Mouse (Mus musculus): ENCODE measurements around the gene Tbc1d20.
"Not testable (repeated sequence)": the region's sequence is repeated elsewhere in the genome, so short reads cannot be mapped to it uniquely, and the experiment has no call there.

Gene Tbc1d20

DNA sequence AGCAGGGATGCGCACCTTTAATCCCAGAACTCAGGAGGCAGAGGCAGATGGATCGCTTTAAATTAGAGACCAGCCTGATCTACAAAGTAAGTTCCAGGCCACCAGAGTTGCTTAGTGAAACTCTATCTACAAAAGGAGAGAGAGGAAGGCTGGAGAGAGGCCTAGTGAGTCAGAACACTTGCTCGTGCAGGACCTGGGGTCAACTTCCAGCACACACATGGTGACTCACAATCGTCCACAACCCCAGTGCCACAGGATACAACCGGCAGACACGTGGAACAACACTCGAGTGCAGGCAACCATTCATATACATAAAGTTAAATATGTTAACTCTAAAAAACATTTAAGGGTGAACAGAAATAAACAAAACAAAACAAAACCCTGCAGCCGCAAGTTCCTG is 33.0 kb downstream of the Tbc1d20 start:
- DNase-seq (ENCODE audit: low spot score): no peak

DNA sequence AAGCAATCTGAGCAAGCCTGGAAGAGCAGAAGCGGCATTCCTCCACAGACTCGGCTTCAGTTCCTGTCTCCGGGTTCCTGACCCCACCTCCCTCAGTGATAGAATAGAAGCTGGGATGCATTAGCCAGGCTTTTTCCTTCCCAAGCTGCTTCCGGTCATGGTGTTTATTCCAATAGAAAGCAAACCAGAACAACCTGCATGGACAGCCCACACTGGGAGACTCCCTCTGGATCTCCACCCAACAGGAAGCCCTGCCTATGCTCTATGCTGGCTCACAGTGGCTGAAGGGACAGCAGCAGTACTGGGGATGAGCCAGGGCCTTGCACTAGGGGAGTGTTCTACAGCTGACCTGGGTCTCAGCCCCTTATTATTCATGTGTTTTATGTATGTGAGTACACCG is 34.4 kb downstream of the Tbc1d20 start:
- no peak for DNase-seq (ENCODE audit: low spot score)

DNA sequence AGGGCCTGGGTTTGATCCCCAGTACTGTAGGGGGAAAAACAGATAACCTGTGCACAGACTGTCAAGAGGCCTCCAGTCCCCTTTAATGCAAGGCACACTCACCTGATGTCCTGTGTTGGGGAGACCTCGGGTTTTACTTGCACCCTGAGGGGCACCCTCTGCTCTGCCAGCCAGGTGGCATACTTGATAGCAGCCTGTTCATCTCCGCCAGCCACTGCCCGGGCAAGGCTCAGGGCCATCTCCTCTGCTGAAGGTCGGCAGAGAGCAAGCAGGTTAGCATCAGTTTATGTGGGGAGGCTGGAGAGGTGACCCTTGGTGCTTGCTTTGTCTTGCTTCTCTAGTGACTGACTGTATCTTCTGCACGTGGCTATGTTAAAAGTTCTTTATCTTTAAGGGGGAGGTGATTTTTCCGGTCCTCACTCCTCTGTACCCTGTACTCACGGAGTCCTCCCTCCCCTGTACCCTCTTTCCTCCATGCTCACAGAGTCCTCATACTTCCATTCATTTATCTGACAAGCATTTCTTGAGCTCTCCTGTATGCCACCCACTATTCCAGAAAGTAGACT is 37.3 kb downstream of the Tbc1d20 start:
- no peak for DNase-seq (ENCODE audit: low spot score)

DNA sequence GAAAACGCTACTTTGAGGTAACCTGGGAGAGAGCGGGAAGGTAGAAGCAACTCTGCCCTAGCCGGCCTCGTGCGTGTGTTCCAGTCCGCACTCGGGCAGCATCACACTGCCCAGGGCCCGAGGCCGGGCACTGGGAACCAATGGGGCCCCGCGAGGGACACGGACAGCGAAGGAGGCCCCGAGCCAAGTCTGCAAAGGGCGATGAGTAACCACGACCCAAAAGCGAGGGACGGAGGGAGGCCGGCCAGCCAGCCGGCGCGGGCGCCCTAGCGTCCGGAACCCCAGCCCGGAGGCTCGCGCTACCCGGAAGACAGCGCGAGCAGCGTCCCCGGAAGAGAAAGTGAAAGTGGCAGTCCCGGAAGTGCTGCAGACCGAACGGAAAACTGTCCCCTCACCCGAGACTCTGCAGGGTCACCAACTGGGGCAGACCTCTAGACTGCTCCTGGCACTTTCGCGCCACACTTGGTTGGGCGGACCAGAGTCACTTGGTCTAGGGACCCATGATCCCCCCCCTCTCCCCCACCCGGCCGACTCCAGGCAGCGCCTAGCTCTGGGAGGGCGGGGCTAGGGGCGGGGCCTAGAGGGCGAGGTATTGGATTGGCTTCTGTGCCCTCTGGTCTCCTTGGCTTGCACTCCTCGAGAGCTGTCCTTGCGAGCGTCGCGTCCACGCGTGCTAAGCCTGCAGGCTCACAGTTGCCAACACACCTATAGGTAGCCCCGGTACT is 38.6 kb downstream of the Tbc1d20 start, which contains the start of gene Rbck1:
Rbck1 (minus strand) TSS at position 553 of the 725 bp plus-strand sequence.
- peak; percentile 96 for DNase-seq (ENCODE audit: low spot score)

DNA sequence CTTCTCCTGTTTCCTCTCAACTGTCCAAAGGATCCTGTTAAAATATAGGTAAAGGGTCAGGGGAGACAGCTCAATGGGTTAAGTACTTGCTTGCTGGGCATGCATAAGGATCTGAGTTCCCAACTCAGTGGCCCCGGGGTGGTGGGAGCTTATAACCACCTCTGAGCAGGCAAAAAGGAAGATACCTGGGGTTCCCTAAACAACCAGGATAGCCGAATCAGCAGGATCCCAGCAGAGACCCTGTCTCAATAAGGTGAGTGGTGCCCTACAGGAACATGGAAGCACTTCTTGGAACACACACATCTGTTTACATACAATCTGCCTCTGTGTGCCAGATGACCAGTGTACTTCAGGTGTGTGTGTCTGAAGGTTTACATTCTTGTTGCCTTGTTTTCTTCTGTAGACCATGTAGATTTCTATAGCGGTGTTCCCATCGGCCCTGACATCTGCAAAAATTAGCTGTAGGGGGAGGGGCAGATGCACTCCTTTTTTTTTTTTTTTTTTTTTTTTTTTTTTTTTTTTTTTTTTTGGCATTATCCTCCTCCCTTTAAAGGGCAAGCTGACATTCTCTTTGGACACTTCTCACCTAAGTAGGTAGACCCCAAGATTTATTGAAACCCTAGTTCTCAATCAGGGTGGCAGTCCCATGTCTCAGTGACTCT is 39.8 kb downstream of the Tbc1d20 start:
- DNase-seq (ENCODE audit: low spot score): no peak

DNA sequence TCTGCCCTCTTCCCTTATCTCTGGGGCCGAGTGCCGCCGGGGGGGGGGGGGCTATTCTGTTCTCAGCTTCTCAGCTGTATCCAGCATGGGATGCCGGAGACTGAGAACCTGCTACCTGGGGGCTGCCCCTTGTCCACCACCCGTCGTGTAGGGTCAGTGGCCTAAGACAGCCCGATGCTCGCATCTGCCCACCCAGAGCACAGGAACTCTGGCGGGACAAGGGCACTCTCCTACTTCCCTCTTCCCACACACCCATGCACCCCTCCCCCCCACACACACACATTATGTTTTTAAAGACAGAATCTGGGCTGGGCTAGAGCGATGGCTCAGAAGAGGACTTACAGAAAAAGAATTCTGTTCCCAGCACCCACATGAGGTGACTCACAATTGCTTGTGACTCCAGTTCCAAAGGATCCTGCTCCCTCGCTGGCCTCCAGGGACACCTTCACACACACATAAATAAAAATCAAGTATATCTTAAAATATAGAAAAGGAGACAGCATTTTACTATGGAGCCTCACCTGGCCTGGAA is 41.7 kb downstream of the Tbc1d20 start:
- DNase-seq (ENCODE audit: low spot score): no peak

DNA sequence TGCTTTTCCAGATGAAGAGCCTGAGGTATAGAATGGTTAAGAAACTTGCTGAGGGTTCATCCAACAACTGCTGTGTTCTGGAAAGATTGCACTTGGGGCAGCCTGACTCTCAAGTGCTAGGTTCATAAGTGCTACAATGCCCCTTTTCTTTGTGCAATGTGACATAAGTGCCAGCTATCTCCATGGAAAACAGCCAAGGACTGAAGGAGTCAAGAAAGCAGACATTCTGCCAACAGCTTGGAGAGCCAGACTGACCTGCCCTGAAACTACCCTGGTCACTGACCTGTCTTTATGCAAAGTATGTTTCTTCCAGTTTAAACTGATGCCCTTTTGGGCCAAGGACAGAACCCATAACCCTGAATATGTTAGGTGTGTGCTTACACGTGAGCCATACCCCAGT is 43.2 kb downstream of the Tbc1d20 start:
- peak; percentile 88 for DNase-seq (ENCODE audit: low spot score)

DNA sequence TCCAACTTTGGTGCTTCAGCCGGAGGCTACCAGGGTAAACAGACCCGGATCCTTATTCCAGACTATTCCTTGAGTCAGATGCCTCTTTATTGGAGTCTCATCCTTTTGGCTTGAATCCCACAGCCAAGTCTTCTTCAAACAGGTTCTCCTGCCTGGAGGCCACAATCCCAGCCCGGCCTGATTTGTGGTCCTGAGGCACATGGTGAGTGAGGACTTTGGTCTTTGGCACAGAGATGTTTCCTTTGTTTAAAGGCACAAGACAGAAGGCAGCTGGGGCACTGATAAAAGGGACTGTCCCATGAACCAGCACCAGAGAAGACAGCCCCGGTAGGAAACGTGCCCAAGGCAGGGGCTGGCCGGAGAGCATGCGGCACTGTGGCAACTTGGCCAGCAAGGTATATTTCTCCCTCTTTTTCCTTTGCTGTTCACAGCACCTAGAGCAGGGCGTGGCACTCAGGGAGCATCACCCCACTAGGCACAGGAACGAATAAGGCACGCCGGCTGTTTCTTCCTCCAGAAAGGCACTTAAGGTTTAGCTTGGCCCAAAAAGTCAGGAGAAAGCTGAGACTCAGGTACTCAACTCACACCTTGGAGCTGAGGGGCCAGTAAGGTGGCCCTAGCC is 44.1 kb downstream of the Tbc1d20 start:
- no peak for DNase-seq (ENCODE audit: low spot score)

DNA sequence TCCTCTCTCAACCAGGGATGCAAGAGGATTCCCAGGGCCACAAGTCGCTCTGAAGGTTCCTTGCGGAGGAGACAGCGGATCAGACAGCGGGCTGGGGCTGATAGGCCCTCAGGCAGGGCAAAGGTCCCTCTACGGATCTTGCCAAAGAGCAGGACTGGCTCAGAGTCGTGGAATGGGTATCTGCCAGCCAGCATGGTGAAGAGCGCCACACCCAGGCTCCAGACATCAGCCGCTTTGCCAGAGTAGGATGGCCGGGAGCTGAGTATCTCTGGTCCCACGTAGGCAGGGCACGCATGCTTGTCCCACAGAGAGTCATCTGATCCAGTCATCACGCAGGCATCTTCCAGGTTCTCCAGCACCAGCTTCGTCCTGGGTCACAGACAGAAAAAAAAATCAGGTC is 44.7 kb downstream of the Tbc1d20 start:
- no peak for DNase-seq (ENCODE audit: low spot score)

DNA sequence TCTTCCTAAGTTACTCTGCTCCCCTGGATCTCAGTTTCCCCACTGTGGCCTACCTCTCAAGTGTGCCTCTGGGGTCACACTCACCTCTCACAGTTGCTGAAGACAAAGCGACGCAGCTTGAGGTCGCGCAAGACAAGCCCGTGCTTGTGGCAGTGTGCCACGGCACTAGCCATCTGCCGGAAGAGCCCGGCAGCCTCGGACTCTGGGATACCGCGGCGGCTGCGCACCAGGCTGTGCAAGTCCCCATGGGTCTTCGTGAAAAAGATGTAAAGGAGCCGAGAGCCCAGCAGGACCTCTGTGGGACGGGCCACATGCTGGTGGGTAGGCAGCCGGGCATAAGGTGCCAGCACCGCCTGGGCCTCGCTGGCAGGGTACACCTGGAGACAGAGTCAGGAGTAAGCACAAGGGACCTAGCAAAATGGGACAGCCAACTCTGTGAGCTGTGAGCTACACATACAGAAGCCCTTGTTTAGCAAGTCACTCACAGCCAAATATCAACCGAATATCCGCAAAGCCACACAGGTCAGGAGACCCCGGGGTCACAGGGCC is 46.1 kb downstream of the Tbc1d20 start:
- no peak for DNase-seq (ENCODE audit: low spot score)

DNA sequence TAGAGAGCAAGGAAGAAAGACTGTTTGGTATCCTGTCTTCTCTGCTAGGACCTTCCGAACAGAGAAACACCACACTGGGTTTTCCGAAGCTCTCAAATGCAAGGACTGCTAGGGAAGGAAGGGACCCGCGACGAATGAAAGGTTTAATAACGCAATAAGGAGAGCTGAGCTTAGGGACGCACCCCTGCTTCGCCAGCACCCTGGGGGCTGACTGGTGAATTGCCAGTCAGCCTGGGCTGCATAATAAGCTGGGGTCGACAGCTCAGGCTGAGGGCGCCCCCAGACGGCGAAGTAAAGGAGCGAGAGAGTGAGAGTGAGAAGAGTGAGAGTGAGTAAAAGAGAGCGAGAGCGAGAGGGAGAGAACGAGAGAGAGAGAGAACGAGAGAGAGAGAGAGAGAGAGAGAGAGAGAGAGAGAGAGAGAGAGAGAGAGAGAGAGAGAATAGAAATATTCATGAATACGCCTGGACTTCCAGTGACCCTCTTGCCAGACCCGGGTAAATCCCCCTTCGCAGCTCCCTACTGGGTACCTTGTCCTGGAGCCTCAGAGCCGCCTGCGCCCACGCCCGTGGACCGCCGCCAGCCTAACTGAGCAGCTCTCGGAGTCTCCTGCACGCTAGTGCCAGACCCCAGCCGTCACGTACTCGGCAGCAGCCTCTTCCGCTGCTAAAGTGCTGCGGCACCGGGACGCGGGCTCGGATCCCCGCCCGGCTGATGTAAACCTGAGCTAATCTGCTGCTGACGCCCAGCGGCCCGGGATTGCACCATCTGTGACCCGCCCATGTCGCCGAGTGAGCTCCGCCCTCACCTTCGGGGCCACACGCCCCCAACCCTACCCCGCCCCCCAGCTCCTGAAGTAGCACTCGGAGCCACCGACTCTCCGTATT is 49.9 kb downstream of the Tbc1d20 start, which contains the start of gene Trib3:
Trib3 (minus strand) TSS at position 704 of the 885 bp plus-strand sequence.
- DNase-seq (ENCODE audit: low spot score): peak; percentile 81

DNA sequence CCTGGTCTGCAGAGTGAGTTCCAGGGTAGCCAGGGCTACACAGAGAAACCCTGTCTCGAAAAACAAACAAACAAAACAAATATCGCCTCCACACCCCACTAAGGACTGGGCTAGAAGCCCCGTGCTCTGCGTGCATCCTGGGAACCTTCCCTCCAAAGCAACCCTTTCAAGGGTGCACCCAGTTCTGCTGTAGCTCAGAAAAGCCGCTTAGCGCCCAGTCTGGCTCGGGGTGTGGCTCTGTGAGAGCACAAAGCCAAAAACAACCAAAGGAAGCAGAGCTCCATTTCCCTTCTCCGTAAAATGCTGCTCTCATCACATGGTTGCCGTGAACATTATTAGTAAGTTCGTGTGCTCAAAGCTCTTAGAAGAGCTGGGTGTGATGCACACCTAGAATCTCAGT is 50.7 kb downstream of the Tbc1d20 start:
- no peak for DNase-seq (ENCODE audit: low spot score)

DNA sequence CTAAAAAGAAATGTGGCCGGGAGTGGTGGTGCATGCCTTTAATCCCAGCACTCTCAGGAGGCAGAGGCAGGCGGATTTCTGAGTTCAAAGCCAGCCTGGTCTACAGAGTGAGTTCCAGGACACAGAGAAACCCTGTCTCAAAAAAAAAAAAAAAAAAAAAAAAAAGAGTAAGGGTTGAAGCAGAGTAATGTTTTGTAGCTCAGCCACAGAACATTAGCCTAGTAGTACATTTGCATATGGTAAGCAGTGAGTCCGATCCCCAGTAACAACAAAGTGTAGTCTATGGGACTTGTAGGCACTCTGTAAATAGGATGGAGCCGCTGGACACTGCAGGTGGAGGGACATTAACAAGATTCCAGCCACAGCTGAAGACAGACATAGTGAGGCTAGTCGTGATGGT is 51.3 kb downstream of the Tbc1d20 start:
- DNase-seq (ENCODE audit: low spot score): no peak

DNA sequence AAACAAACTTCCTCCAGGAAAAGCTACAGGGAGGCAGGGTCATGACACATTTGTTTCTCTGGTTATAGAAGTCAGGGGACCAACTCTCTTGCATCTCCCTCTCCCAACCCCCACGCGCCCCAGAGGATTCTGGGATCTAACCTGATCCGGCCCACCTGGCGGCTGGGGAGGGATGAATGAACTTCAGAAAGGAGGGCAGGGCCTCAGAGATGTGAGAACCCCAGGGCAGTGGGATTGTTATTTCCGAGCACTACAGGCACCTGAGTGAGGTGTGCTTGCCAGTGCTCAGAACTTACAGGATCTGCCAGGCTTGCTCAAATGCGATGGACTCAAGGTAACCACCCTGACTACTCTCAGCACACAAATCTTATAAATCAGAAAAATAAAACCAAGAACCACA is 51.8 kb downstream of the Tbc1d20 start:
- DNase-seq (ENCODE audit: low spot score): no peak

DNA sequence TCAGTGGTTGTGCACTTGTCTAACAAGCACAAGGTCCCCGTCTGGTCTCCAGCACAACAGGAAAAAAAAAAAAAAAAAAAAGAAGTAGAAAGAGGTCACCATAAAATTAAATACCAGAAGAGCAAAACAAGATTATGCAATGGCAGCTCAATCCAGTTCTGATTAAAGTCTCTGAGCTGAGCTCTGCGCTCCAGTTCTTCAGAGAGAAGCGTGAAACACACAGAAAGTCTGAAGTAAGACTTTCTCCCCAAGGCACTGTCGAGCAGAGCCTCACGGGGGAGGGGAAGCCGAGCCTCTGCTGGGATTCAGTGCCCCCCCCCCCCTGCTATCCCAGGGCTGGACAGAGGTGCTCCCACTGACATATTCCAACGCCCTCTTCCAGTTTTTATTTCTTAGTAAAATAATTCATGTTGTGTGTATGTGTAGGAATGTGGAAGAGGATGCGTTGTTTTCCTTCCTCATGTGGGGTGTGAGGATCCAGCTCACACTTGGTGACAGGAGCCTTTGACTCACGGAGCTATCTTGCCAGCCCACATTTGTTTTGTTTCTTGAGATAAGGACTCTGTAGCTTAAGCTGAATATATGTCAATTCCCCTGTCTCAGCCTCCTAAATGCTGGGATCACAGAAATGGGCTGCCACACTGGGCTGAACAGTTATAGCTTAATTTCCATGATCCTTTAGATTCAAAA is 53.3 kb downstream of the Tbc1d20 start:
- peak; percentile 81 for DNase-seq (ENCODE audit: low spot score)

DNA sequence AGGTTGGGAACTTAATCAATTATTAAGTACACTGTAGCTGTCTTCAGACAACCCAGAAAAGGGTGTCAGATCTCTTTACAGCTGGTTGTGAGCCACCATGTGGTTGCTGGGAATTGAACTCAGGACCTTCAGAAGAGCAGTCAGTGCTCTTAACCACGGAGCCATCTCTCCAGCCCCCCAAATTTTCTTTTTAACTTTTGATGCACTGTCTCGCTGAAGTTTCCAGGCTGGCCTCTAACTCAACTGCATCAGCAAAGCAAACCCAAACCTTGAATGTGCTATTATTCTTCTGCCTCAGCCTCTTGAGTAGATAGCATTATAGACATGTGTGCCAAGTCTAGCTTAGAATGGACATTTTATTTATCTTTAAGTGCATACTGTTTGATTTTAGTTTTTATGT is 54.1 kb downstream of the Tbc1d20 start:
- DNase-seq (ENCODE audit: low spot score): no peak

DNA sequence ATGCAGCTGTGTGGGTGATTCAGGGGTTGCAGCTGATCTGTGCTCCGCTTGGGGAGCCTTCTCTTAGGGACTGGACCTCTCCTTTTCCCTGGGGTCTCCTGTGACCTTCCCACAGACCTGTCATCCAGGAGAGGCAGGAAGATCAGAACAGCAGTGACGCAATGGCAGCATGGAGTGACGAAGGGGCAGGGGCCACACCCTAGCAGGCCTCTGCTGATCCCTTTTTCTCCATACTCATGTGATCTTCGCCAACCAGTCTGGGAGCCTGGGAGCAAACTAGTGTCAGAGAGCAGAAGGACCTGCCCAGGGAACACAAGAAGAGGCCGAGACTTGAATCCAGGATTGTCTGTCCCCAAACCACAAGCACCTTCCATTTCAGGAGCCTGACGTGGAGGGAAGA is 55.6 kb downstream of the Tbc1d20 start:
- DNase-seq (ENCODE audit: low spot score): no peak

DNA sequence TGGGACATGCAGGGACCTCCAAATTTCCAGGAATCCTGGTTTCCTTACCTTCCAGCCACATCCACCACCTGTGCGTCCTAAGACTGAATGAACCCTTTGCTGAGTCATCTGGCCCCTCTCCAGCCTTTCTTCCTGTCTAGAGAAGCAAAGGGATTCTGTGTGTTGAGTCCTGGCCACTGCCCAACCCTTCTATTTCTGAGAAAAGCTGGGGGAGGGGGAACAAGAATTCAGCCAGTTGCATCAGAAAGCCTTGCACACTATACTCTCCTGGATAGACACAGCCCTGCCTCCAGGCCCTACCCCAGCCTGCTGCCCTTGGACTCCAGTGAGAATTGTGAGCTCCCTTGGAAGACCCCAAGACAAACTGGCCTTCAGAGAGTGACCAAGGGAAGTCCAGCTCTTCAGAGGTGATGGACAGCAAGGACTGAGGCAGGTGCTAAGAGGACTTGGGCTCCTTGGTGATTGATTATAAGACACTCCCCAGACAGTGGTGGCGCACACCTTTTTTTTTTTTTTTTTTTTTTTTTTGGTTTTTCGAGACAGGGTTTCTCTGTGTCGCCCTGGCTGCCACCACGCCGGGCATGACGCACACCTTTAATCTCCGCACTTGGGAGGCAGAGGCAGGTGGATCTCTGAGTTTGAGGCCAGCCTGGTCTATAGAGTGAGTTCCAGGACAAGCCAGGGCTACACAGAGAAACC is 56.4 kb downstream of the Tbc1d20 start:
- DNase-seq (ENCODE audit: low spot score): peak; percentile 82

DNA sequence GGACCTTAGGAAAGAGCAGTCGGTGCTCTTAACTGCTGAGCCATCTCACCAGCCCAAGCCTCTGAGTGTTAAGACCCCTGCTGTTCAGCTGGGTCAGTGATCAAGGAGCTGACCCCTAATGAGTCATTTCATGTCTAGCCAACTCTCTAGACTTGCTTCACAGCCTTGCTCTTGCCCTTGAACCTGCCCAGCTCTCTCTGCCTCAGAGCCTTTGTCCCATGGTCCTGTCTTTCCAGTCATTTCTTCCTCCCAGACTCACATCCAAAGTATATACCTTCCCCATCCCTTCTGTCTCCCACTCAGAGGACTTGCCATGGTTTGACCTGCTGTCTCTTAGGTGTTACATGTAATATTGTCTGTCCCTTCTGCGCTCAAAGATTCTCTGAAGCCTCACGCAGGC is 63.6 kb downstream of the Tbc1d20 start:
- DNase-seq (ENCODE audit: low spot score): no peak

DNA sequence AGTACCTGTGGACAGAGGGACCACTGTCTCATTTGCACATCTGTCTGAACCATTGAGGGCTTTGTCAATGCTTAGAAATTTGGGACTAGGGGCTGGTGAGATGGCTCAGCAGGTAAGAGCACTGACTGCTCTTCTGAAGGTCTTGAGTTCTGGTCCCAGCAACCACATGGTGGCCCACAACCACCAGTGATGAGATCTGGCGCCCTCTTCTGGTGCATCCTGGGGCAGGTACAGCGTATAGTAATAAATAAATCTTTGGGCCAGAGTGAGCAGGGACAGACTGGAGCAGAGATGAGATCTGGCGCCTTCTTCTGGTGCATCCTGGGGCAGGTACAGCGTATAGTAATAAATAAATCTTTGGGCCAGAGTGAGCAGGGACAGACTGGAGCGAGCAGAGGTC is 65.3 kb downstream of the Tbc1d20 start:
- DNase-seq (ENCODE audit: low spot score): not testable (repeated sequence)

All from adipocyte (in vitro differentiated cells).